Mouse (Mus musculus) embryo, embryonic 10.5 days (tissue): Measurements from ENCODE around the gene Plvap.

Experiments
- DNase-seq: peaks from one replicate; pipeline ENCODE4 v3.0.0-alpha.2; 2015; ENCODE audit warnings: low spot score

The Plvap gene

DNA sequence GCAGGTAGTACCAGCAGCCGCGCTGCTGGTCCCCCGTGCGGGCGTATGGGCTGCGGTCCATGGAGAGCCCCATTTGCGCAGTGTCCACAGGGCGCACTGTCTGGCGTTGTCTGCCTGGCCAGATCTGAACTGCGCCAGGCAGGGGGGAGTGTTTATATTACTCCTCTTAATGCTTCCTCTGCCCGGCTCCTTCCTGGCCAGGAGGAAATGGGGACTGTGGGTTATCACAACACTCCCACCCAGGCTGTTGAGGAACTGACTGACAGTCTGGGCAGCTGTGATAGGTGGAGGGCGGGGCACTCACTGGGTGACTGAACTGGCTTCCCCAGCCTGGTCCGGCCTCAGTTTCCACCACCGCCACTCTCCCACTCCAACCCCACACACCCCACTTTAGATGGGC lies at the start of gene Plvap:
Gene Plvap (minus strand): TSS at position 109 of the 400 bp plus-strand sequence.
- DNase-seq: peak; percentile 36

DNA sequence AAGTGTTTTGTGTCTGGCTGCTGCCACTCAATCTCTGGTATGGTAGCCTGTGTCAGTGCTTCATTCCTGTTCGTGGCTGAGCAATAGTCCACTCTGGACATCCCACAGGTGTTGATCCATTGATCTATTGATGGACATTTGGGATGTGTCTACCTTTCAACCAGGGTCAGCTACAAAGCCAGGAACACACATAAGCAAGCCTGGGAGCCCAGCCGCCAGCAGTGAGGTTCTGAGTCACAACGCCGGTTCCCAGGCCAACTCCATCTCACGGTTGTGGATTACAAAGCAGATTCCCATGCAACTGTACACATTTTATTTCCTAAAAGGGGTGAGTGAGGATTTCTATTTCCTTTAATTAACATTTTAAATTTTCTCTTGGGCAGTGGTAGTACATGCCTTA lies 49.2 kb upstream of the Plvap start:
- DNase-seq: no peak

DNA sequence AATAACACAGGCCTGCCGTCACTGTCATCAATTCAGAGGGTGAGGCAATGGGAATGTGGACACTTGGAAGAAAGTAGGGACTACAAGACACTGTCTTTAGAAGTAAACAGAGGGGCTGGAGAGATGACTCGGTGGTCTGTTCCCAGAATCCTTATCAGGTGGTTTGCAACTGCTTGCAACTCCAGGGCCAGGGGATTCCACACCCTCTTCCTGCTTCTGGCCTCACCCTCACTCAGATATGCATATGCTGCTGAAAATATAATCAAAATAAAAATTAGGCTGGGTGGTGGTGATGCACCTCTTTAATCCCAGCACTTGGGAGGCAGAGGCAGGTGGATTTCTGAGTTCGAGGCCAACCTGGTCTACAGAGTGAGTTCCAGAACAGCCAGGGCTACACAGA lies 48.5 kb upstream of the Plvap start:
- no peak for DNase-seq

DNA sequence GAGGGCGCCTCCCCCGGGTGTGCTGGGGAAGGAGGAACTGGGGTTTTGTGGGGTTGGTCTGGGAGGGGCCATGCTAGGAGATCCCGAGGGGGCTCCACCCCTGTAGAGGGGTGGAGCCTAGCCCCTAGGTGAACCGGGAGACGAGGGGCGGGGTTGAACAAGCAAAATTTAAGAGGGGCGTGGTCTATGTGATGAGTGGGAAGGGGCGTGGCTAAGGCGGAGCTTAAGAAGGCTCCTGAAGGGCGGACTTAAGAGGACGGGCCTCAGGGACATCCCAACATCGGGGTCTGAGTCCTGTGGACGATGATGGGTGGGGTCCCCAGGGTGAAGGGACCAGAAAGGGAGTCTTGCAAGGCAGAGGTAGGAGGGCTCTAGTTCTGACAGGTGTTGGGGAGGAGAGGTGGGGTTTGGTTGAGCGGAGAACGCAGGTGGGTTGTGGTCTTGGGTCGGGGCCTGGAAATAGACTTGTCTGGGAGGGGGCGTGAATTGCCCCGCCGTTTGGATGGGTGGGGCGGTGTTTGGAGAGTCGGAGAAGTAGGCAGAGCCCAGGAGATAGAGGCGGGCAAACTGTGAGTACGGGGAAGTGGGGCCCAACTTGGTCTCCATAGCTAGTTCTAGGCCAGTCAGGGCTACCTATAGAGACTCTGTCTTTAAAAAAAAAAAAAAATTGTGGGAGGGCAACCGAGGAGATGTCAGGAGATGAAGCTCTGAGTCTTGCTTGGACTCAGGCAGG lies 47.6 kb upstream of the Plvap start:
- peak; percentile 88 for DNase-seq

DNA sequence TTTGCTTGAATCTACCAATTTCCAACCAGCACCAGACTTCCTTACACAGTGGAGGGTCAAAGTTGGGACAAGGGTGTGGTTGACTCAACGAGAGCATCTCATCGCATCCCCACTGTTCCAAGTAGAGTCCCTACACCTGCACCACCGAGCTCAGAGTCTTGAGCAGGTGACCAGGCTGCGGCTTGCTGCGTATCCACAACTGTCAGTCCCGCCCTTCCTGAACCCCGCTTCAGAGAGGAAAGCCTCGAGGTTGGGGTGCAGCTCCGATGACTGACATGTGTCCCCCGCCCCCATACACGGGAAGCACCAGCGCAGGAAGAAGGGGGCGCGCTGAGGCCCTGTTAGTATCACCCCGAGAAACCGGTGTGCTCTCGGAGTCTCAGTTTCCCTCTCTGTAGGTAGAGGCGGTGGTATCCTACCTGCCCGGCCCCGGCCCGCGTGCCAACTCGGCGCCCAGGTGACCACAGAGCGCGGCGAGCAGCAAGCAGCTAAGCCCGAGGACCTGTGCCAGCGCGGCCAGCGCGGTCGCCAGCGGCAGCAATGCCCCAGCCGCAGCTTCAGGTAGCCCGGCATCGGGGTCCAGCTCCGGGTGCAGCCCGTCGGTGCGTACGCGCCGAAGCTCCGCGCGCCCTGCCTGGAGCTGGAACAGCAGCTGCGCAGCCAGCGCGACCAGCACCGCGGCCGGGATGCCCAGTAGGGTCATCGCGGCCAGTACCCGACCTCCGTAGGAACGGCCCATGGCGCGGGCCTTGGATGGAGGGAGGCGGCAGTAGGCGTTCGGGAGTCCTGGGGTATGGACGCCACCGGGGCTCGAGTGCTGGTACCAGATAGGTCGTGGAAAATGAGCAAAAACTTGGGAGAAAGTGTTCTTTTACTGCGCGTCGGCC lies 46.8 kb upstream of the Plvap start, which contains the start of gene Tmem221:
Gene Tmem221 (minus strand): TSS at position 801 of the 887 bp plus-strand sequence.
- DNase-seq: no peak

DNA sequence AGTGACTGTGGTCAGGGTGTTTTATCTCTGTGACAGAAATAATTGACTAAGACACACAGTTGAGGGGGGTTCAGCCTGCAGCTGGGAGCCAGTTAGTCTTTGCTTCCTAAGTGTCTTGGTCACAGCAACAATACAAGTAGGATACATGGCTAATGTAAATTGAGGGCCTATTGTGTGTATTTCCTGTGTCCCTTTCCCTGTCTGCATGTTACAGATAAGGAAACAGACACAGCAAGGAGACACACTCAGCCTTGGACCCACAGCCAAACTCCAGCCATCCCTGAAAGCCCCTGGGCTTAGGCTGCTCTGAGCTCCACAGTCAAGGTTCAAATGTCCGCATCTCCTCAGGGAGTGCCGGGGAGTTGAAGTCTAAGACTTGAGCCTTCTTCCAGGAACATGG lies 43.1 kb upstream of the Plvap start:
- DNase-seq: no peak

DNA sequence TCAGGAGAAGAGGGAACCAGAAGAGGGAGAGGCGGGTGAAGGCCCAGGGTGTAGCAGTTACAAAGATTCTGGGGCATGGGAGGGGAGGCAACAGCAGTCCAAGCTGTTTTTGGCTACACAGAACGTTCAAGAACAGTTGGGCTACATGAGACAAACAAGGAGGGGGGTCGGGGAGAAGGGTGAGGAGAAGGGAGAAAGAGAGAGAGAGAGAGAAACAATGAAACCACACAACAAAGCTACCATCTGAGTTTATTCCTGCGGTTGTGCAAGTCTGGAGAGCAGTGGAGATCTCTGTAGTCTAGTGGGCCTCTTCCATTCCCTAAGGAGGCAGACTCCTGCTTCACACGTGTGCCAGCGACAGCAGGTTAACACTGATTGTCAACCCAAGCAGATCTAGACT lies 42.4 kb upstream of the Plvap start:
- DNase-seq: no peak

DNA sequence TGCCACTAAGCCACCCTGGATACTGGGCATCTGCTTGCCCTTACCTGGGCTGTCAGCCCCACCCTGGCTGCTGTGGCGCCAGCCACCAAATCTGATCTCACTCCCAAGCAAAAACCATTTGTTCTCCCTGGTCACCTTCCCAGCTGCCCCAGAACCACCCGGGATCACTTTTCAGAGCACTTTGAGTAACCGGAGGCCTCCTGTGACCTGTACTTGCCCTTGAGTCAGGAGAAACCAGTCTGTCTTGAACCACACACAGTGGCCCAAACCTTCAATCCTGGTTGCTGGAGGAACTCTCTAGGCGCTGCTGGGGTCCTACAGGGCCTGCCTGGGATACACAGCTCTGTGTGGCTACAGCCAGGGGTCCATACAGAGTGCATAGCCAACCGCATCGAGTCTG lies 41.2 kb upstream of the Plvap start:
- DNase-seq: no peak

DNA sequence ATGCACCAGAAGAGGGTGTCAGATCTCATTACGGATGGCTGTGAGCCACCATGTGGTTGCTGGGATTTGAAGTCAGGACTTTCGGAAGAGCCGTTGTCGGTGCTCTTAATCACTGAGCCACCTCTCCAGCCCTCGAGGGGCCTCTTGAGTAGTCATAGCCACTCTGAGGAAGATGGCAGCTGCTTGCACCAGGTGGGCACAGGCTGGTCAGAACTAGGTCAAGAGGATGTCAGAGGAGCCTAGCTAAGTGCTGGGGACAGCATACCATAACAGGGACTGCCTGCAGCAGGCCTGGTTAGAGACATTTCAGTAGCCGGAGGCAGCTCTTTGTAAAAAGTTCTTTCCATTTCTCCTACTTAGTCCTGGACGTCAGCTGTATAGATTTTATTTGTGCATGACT lies 39.2 kb upstream of the Plvap start:
- no peak for DNase-seq

DNA sequence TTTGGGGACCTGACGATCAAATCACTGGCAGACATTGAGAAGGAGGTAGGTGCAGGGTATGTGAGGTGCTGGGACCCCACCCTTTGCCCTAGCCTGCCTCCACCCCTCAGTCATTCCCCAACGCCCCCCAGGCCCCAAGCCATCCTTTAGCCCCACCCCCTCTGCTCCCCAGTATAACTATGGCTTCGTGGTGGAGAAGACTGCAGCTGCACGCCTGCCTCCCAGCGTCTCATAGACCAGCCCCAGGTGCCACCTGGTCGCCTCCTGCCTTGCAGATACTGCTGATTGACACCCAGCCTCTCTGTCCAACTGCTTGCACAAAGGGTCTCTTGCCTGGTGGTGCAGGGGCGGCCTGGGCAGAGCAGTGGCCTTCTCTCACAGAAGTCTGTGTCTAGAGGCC lies 36.0 kb upstream of the Plvap start:
- DNase-seq: no peak

DNA sequence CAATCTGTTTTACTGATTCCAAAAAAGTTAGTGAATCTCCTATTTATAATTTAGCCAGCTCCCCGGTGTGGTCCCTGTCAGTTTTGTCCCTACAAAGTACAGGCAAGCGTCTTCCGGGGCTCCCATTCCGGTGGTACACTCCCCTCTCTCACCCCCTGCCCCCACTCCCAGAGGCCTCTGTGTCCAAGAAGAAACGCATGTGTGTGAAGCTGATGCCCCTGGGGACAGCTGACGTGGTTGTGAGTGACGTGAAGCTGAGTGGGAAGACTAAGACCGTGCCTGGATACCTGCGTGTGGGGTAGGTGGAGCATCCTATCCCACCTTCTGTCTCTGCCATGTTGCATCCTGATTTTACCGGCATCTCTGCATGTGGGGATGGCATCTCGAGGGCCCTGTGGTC lies 33.5 kb upstream of the Plvap start:
- DNase-seq: no peak

DNA sequence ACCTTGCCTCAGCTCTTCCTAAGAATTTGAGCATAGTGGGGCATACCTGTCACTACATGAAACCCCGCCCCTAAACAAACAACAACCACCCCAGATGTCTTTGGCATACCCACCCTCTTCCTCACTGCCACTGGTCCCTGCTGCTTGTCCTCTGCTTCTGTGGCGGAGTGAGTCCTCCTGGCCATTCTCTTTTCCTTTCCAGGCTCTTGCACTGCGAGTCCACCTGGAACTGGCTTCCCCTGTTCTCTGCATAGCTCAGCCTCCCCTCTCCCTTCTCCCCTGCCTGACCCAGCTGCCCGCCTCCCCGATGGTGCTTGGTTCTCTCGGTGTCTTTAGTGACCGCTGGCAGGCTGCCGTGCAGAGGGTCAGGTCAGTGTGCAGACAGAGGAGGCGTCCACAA lies 32.2 kb upstream of the Plvap start:
- no peak for DNase-seq

DNA sequence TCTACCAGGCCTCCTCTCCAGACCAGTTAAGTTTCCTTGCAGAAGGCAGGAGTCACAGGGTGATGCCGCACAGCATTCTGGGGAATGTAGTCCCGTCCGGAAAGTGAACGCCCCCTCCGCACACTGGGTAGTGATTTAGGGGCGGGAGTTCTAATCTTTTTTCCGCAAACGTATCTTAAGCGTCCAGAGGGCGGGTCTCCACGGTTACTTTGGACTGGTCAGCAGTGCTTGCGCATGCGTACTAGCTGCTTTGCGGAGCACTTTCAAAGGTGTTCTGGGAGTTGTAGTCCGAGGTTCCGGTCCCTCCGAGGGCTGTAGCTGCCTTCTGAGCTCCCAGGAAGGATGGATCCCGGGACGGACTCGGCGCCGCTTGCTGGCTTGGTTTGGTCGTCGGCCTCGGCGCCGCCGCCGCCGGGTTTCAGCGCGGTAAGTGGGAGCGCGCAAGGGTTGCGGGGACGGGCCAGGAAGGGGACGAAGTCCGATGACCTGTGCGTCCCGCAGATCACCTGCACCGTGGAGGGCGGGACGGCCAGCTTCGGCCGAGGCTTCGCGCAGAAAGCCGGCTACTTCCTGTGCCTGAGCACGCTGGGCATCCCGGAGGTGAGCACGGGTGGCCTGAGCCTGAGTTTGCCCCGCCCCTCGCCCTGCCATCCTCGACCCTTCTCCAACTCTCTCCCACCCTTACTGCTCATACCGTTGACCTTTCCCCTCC lies 31.2 kb upstream of the Plvap start, which contains the start of gene Mvb12a:
Gene Mvb12a (plus strand): TSS at position 291 of the 712 bp plus-strand sequence.
- DNase-seq: peak; percentile 100

DNA sequence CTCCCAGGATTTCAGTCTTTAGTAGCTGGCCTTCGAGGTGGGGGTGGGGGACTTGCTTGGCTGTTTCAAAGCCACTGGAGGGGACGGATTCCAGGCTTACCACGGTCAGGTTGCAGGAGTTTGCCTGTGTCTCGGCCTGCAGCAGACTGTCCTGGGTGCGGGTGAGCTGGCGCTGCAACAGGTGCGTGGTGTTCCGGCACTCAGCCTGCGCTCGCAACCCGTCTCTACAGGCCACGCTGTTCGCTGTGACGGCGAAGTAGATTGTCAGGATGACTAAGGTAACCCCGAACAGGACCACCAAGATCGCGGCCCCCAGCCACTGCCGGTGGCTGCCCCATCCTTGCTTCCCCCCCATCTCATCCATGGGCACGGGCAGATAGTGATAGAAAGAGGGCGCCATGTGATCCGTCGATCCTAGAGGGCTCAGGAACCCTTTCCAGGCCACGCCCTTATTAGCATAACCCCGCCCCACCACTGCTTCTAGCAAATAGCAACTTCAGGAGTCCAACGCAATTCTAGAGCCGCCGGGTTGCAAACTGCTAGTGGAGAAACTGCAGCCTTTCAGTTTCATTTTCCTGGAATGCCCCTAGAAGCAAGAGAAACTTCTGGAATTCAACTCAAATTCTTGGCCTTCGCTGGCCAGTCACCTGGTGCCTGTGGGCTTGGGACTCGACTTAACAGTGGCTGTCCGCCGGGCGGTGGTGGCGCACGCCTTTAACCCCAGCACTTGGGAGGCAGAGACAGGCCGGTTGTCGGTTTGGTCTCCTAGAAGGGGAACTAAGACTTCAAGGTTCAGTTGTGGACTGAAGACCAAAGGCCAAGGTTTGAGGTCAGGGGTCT lies 25.7 kb upstream of the Plvap start, which contains the start of gene Bst2:
Gene Bst2 (minus strand): TSS at position 429 of the 840 bp plus-strand sequence.
- peak; percentile 95 for DNase-seq

DNA sequence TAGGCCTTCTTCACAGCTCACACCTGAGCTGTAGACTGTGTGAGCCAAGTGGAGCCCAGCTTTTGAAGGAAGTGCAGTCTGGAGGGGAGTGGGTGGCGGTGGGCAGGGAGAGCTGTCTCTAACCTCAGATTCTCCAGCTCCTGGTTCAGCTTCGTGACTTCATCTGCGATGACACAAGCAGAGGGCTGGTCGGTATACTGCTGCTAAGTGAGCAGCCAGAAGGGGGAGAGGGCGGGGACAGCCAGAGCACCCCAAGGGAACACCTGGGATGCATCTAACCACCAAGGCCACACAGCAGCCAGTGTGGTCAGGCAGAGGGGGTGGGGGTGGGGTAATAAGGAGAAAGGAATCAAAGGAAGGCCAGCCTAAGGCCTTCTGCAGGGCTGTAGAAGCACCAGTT lies 24.1 kb upstream of the Plvap start:
- DNase-seq: no peak

DNA sequence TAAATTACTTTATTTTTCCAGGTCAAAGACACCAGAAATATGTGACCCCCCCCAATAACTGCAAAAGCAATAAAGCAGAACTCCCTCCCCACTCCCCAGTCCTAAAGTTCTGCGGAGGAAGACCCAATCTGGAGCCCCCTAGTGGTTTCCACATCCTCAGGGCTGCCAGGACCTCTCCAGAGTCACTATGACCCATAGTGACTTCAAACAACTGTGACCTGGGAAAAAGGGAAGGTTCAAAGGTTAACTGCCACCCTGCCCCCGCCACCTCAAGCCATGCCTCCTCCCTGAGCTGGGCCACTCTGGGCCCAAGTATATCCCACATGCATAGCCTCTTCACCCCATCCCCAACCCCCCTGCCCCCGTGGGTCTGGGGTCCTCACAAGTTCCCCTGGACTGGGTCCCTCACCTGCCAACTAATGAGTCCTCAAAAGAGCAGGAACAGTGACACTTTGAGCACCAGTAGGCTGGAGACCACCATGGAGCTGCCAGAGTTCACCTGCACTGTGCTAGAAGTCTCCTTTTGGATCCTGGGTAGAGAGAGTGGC lies 22.8 kb upstream of the Plvap start:
- DNase-seq: no peak

DNA sequence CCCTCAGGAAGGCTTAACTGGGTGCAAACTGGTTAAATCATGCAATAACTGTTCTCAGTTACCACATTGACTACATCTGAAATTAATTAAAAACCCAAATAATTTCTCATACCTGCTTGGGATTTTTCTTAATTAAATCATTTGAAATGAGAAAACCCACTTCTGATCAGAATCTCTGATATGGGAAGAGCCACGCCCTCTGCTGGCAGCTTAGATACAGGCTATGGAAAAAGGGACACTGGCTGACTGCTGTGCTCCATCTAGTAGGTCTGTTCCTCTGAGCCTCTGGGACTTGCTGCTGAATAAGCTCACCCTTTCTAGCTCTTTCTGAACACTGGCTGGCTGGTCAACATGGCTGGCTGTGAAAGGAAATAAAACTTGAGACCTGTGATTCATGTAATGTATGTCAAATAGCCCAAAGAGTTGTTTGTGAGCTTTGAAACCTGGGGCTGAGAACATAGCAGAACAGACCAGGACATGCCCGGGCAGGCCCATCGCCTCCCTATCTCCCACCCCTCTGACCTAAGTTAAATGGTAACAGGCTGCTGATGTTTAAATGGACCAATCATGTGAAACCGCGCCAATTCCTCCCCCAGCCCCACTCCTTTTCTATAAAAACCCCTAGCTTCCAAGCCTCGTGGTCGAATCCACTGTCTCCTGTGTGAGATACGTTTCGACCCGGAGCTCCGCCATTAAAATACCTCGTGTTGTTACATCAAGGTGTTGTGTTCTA lies 19.3 kb upstream of the Plvap start:
- DNase-seq: peak; percentile 60

DNA sequence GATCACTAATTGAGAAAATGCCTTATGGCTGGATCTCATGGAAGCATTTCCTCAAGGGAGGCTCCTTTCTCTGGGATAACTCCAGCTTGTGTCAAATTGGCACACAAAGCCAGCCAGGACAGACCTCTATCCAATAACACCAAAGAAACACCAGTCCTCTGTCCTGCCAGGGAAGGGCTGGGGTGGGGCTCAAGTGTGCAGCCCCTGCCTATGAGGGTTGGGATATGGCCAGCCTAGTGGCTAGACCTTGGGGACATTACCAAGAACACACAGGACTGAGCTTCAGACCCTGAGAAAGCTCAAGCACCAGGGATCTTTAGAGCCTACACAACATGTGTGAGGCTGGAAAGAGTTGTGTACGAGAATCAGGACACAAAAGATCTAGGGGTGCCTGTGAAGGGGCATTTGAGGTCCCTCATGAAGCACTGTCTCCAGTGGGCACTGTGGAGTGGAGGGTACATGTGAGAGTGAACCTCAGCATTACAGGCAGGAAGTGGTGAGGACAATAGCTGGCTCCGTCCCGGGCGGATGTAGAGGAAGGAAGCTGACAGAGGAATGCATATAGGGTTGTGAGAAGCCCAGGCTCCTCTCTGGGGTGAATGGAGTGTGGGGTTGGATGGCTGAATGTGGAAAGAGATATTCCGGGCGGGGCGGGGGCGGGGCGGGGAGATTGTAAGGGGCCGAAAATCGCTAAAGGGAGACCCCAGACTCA lies 17.0 kb upstream of the Plvap start:
- DNase-seq: no peak

DNA sequence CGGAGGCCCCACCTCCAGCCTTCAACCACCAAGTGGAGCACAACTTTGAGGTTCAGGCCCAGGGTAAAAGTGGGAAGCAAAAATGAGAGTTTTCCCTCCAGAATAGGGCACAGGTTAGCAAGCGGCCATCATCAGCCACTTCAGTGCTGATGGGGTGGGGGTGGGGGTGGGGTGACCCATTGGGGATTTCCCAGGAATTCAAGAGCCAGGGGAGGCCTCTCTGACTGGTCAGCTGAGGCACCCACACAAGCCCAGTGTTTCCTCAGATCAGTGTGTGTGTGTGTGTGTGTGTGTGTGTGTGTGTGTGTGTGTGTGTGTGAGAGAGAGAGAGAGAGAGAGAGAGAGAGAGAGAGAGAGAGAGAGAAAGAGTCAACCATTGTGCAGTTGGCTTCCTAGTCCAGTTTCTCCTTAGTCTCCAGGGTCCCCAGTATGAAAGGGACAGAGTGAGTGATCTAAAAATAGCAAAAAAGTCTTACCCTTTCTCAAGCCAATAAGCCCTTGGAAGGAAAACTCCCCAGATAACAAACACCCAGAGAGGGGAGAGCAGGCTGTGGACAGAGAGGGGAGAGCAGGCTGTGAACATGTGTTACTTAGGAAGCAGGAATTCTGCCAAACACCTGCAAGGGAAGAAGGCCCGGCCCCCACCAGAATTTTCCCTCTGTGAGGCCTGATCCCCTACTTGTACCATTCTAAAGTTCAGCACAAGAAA lies 15.8 kb upstream of the Plvap start:
- DNase-seq: no peak
